Mouse (Mus musculus): Measurements from ENCODE around the gene Pex7. TPM values are rescaled to one million over a fixed set of nuclear protein-coding genes. Genes with fewer than 3 reads are reported as not detected.

Pex7 gene
- total RNA-seq, 2 experiments from 2014 or later = 19.5 to 47.6 TPM

- ATAC-seq (ENCODE audit: poor library complexity, severe bottlenecking) = no peak
Observed at GRCm38 (mm10) chr10:19818723-19819355, 88.7 kb downstream of the Pex7 start.

- ATAC-seq (ENCODE audit: poor library complexity, severe bottlenecking) = no peak
Observed at GRCm38 (mm10) chr10:19815371-19815770, 92.1 kb downstream of the Pex7 start.

DNA sequence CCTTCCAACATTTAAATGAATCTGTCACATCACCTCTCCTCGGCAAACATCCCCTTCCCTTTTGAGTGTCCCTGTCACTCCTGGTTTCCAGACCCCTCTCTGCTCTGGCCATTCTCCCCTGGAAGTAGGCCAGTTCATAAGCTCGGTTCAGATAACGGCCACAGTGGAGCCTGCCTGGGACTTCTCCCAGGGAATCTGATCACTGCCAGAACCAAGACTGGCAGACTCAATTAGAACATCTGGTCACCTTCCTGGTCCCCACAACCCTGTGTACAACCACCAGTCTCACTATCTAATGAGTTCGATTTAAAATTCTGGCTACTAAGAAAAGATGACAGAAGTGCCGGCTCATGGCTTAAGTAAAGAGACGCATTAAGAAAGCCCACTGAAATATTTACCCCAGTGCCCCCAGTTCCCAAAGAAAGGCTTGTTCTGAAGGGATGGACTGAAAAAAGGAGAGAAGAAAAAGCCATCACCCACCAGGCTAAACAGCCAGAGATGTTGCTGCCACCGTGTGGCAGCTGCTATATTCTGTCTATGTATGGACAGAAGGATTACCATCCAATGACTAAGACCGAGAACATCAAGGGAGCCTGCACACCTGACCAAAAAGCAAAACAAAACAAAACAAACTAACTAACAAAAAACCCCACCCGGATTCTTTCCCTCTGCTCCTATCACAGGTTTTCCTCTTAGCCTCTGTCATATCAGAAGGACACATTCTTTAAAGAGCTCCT, 95.9 kb downstream of the Pex7 start:
- ATAC-seq (ENCODE audit: poor library complexity, severe bottlenecking) = 0 out of 2 replicates have a peak, but pooled peaks have one; percentile 38

DNA sequence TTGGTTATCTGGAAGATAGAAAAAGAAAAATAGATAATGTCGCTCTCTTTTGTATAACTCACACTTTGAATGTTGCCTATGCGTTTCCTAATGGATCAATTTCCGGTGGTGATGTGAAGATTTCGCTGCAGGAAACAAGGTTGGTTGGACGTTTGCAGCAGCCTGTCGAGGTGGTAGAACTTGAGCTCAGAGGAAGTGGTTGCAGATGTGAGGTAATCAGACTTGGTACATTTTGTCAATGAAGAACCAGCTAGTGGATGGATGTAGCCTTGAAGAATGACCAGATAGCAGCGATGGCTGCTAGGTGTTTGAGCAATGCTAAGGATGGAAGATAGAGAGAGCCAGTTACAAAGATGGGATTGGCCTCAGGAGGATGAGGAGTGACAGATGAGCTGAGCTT, 102.7 kb downstream of the Pex7 start:
- ATAC-seq (ENCODE audit: poor library complexity, severe bottlenecking) = peak; percentile 87

Other genes with a start within 250 kb of the Pex7 start
- 0.39 TPM in 1 of 2 replicates, not detected in the other for gene Il20ra, start 195.1 kb downstream of the Pex7 start, total RNA-seq (2015)
- 0.73 TPM in 1 of 2 replicates, not detected in the other for gene Il20ra, start 195.1 kb downstream of the Pex7 start, total RNA-seq (2017)
- not detected in 2 replicates for gene Slc35d3, start 56.2 kb downstream of the Pex7 start, total RNA-seq (2015)
- 0.07 and 0.24 TPM in 2 replicates for gene Slc35d3, start 56.2 kb downstream of the Pex7 start, total RNA-seq (2017)
- 25.4 and 37.0 TPM in 2 replicates for gene Map3k5, start 26.8 kb upstream of the Pex7 start, total RNA-seq (2015)
- gene Map3k5, start 26.8 kb upstream of the Pex7 start, total RNA-seq (2017) = 36.7 and 42.4 TPM in 2 replicates
- gene Map7, start 240.8 kb upstream of the Pex7 start, total RNA-seq (2015) = 2.3 and 2.7 TPM in 2 replicates
- gene Map7, start 240.8 kb upstream of the Pex7 start, total RNA-seq (2017) = 3.1 and 3.8 TPM in 2 replicates